In genomic region chr10:17075147-17075546, GRCm38 (mm10) we compare ENCODE assay signal across 19 mouse cellular contexts.
DNase-seq lines count a peak whose midpoint lies in the region; ATAC-seq and TF ChIP-seq lines count a peak whose summit lies in the region.
"Had no signal": no experiment of that assay in that cellular context is flagged by ENCODE, and none has a peak within 500 bp of the region (broad histone marks: within the 10 kb centered on the region; RNA-seq: fewer than 3 reads in every experiment).

No protein-coding gene starts in this region.

- ATAC-seq in hindbrain, embryonic 11.5 days (ENCODE audit: low FRiP score): no peak
- no peak for ATAC-seq in hindbrain, embryonic 16.5 days
- peak; percentile 41; the same call in 1 of the 2 replicates for ATAC-seq in embryonic facial prominence, embryonic 14.5 days (ENCODE audit: low read depth)
- peak; percentile 50; the same call in 1 of the 2 replicates for ATAC-seq in limb, embryonic 14.5 days (ENCODE audit: low FRiP score, low read depth)

- H3K4me2 ChIP-seq in hindbrain, embryonic 11.5 days (replicated peaks; ENCODE audit: low read depth, low read length): no peak overlapping the region
- H3K4me2 ChIP-seq in hindbrain, embryonic 16.5 days (ENCODE audit: low read length): no peak overlapping the region
- H3K4me2 ChIP-seq in embryonic facial prominence, embryonic 14.5 days (ENCODE audit: low read depth, low read length): no peak overlapping the region
- H3K4me2 ChIP-seq in limb, embryonic 14.5 days (replicated peaks; ENCODE audit: low read depth, low read length, severe bottlenecking): no peak overlapping the region
- H3K4me2 ChIP-seq: embryonic facial prominence, embryonic 12.5 days; hindbrain, embryonic 14.5 days; midbrain, embryonic 13.5 days had no signal

- DNase-seq in hindbrain, embryonic 11.5 days (ENCODE audit: low spot score): peak; percentile 10
- peak; percentile 16 for DNase-seq in MN1 (ENCODE audit: low spot score)
- DNase-seq in embryonic facial prominence, embryonic 14.5 days (ENCODE audit: low spot score): peak; percentile 93
- DNase-seq in limb, embryonic 14.5 days (ENCODE audit: low spot score): peak; percentile 95
- DNase-seq in heart, postnatal 25 days (ENCODE audit: low spot score): no peak
- DNase-seq in ovary, postnatal 14 days (ENCODE audit: low spot score): no peak
- DNase-seq: adrenal gland, adult 2 months; cerebellum, adult 9-10 months; heart, adult 11 months; kidney, adult 11 months; kidney, postnatal 25 days; lung, postnatal 4 days; thymus, postnatal 25 days had no signal

- intact Hi-C loops in heart, postnatal 25 days (cut with DNase I): no loop called here

- H3K36me3 ChIP-seq in hindbrain, embryonic 11.5 days (ENCODE audit: control insufficient read depth, insufficient read depth, low read length): no peaks in the 10 kb centered on the region
- H3K36me3 ChIP-seq in hindbrain, embryonic 16.5 days (ENCODE audit: control insufficient read depth, insufficient read depth, low read length): no peaks in the 10 kb centered on the region
- no peaks in the 10 kb centered on the region for H3K36me3 ChIP-seq in embryonic facial prominence, embryonic 14.5 days (ENCODE audit: control insufficient read depth, insufficient read depth, low read length)
- H3K36me3 ChIP-seq in limb, embryonic 14.5 days (ENCODE audit: control insufficient read depth, insufficient read depth, low read length): no peaks in the 10 kb centered on the region
- H3K36me3 ChIP-seq: embryonic facial prominence, embryonic 12.5 days; midbrain, embryonic 13.5 days had no signal

- no peak for TF ChIP-seq POLR2A in limb, embryonic 14.5 days (IDR thresholded peaks at IDR 0.05; ENCODE audit: borderline replicate concordance, extremely low read depth, insufficient read depth, insufficient read length)

- no peaks in the 10 kb centered on the region for H3K9me3 ChIP-seq in hindbrain, embryonic 11.5 days (ENCODE audit: control insufficient read depth, low read length)
- H3K9me3 ChIP-seq in hindbrain, embryonic 16.5 days (ENCODE audit: control insufficient read depth, low read length): no peaks in the 10 kb centered on the region
- H3K9me3 ChIP-seq in embryonic facial prominence, embryonic 14.5 days (ENCODE audit: control insufficient read depth, low read length): no peaks in the 10 kb centered on the region
- no peaks in the 10 kb centered on the region for H3K9me3 ChIP-seq in limb, embryonic 14.5 days (ENCODE audit: control insufficient read depth, low read length)
- H3K9me3 ChIP-seq: embryonic facial prominence, embryonic 12.5 days; midbrain, embryonic 13.5 days had no signal

- no peak overlapping the region for H3K27ac ChIP-seq in hindbrain, embryonic 11.5 days (ENCODE audit: low read depth, low read length)
- H3K27ac ChIP-seq in hindbrain, embryonic 16.5 days (ENCODE audit: low read depth, low read length): no peak overlapping the region
- peak overlapping the region; percentile 46; the same call in 1 of the 2 replicates for H3K27ac ChIP-seq in embryonic facial prominence, embryonic 14.5 days (replicated peaks; ENCODE audit: low read depth, low read length)
- no peak overlapping the region for H3K27ac ChIP-seq in limb, embryonic 14.5 days (replicated peaks; ENCODE audit: low read depth, low read length)
- H3K27ac ChIP-seq: hindbrain, embryonic 14.5 days; liver, embryonic 14.5 days; stomach, postnatal 0 days had no signal

- no peaks in the 10 kb centered on the region for H3K27me3 ChIP-seq in hindbrain, embryonic 11.5 days (ENCODE audit: control insufficient read depth, insufficient read depth, low read length)
- H3K27me3 ChIP-seq in hindbrain, embryonic 16.5 days (replicated peaks; ENCODE audit: control insufficient read depth, insufficient read depth, low read length): no peaks in the 10 kb centered on the region
- no peaks in the 10 kb centered on the region for H3K27me3 ChIP-seq in embryonic facial prominence, embryonic 14.5 days (replicated peaks; ENCODE audit: control insufficient read depth, insufficient read depth, low read length)
- no peaks in the 10 kb centered on the region for H3K27me3 ChIP-seq in limb, embryonic 14.5 days (ENCODE audit: control insufficient read depth, insufficient read depth, low read length)
- H3K27me3 ChIP-seq: embryonic facial prominence, embryonic 12.5 days; midbrain, embryonic 13.5 days had no signal

- no peak overlapping the region for H3K4me3 ChIP-seq in hindbrain, embryonic 11.5 days (ENCODE audit: low read depth, low read length)
- H3K4me3 ChIP-seq in hindbrain, embryonic 16.5 days (ENCODE audit: low read length): no peak overlapping the region
- H3K4me3 ChIP-seq in embryonic facial prominence, embryonic 14.5 days (ENCODE audit: low read depth, low read length): no peak overlapping the region
- no peak overlapping the region for H3K4me3 ChIP-seq in limb, embryonic 14.5 days (replicated peaks; ENCODE audit: low read length)
- H3K4me3 ChIP-seq: embryonic facial prominence, embryonic 12.5 days; midbrain, embryonic 13.5 days had no signal

- WGBS in hindbrain, embryonic 11.5 days: 73% methylated on average over 4 of the region's 4 CpGs
- WGBS in hindbrain, embryonic 16.5 days: 74% methylated on average over 4 of the region's 4 CpGs
- 19% methylated on average over 4 of the region's 4 CpGs for WGBS in embryonic facial prominence, embryonic 14.5 days
- 14% methylated on average over 4 of the region's 4 CpGs for WGBS in limb, embryonic 14.5 days

- H3K9ac ChIP-seq in hindbrain, embryonic 11.5 days (ENCODE audit: low read depth, low read length): no peak overlapping the region
- H3K9ac ChIP-seq in hindbrain, embryonic 16.5 days (ENCODE audit: low read depth, low read length): no peak overlapping the region
- no peak overlapping the region for H3K9ac ChIP-seq in embryonic facial prominence, embryonic 14.5 days (ENCODE audit: low read depth, low read length)
- no peak overlapping the region for H3K9ac ChIP-seq in limb, embryonic 14.5 days (ENCODE audit: low read depth, low read length, severe bottlenecking)
- H3K9ac ChIP-seq: embryonic facial prominence, embryonic 12.5 days; hindbrain, embryonic 14.5 days; liver, embryonic 14.5 days; midbrain, embryonic 13.5 days had no signal

- no peaks in the 10 kb centered on the region for H3K4me1 ChIP-seq in hindbrain, embryonic 11.5 days (replicated peaks; ENCODE audit: control insufficient read depth, insufficient read depth, low read length)
- H3K4me1 ChIP-seq in hindbrain, embryonic 16.5 days (ENCODE audit: control insufficient read depth, insufficient read depth, low read depth, low read length): peaks cover 4% of the 10 kb centered on the region
- peaks cover 13% of the 10 kb centered on the region; the same call in 1 of the 2 replicates for H3K4me1 ChIP-seq in embryonic facial prominence, embryonic 14.5 days (ENCODE audit: control insufficient read depth, insufficient read depth, low read length)
- H3K4me1 ChIP-seq in limb, embryonic 14.5 days (ENCODE audit: control insufficient read depth, insufficient read depth, low read length): peaks cover 16% of the 10 kb centered on the region

Comparison
In these comparisons a context has a peak if more than half of its experiments do, and no peak if none do; other contexts are left out.
1. ATAC-seq: peak in embryonic facial prominence, embryonic 14.5 days (single experiment) and limb, embryonic 14.5 days (single experiment); none in hindbrain, embryonic 11.5 days (single experiment) and hindbrain, embryonic 16.5 days (single experiment).
2. DNase-seq: peak in hindbrain, embryonic 11.5 days (single experiment), MN1 (single experiment), embryonic facial prominence, embryonic 14.5 days (single experiment) and limb, embryonic 14.5 days (single experiment); none in heart, postnatal 25 days (single experiment) and ovary, postnatal 14 days (single experiment).